Mouse (Mus musculus) adrenal gland, postnatal 14 days (tissue): ENCODE results near the gene Eps8l3. TPM values are rescaled to one million over a fixed set of nuclear protein-coding genes. Genes with fewer than 3 reads are reported as not detected.
A peak's percentile ranks its signal among the peaks of the same experiment; 100 is the strongest.
"Not testable (repeated sequence)": the region's sequence is repeated elsewhere in the genome, so short reads cannot be mapped to it uniquely, and the experiment has no call there.

Experiments used
- DNase-seq: peaks from one replicate; pipeline ENCODE4 v3.0.0; 2021; ENCODE audit warnings: mixed read lengths
- total RNA-seq: library from RNA; stranded (reverse); gene quantifications from 2 replicates; pipeline ENCODE4 v1.2.3, GENCODE M21; 2021

Eps8l3 gene
- total RNA-seq, 1 experiment from 2014 or later: not detected

DNA sequence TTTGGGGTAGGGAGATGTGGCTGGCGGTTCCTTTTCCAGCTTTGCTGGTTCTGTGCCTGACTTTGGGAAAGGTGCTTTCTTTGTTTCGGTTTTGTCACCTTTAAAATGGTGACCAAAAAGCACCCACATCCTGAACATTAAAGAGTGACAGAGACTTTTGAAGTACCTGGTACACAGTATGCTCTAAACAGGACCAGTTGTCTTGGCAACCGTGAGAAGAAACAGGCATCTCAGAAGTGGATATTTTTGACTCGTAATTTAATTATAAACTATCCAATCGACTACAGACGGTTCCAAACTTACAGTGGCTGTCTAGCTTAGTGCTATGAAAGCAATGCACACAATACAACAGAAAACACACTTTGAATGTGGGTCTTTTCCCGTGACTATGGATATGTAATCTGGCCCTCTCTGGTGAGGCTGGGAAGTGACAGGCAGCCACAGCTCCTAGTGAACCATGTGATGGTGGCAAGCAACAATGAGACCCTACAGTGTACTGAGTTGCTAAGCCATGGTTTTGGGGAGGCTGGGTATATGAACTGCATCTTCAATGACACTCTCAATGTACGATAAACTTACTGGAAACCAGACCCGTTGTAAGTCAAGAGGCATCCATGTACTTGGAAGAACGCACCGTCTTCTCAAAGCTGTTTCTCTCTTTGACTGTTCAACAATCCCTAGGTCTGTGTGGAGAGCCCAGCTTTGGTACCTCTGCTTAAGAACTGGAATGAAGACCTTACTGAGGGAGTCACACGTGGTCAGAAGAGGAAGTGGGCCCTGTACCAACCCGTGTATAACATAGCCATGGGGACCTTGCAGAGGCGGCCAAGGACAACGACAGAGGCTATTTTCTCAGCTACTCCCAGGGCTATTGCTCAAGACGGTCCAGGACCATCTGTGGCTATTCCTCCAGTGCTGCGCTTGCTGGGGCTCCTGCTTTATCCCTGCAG, 23.5 kb upstream of the Eps8l3 start:
- DNase-seq: no peak

DNA sequence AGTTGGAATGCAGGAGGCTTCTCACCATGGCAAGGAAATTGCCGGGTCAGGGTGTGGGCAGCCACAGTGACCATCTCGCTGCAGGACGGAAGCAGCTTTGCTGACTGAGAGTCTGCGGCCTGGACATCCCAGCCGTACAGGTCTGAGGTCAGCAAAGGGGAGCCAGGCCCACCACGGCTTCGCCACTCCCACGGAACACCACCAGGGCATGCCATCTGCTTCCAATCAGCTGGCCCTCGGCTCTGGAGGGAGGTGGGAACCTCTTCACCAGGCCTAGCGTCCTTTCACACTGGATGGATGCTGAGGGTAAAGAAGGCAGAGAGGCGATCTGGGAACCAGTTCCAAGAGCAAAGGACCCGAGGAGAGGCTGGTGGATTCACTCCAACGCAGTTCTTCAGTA, 21.7 kb upstream of the Eps8l3 start:
- no peak for DNase-seq

DNA sequence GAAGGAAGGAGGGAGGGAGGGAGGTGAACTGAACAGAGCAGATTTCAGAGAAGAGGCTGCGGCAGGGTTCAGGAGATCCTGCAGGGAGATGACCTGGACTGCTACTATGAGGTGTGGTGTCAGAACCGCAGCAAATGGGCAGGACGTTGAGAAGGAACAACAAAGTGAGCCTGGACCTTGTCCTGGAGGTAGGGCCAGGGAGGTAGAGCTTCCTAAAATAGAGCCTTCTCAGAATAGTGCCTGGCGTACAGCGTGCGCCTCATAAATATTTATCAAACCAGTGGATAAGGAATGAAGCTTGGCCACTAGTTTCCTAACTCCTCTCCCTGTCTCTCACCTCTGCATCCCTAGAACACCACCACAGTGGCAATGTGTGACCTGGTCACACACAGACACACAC, 19.4 kb upstream of the Eps8l3 start:
- DNase-seq: no peak

DNA sequence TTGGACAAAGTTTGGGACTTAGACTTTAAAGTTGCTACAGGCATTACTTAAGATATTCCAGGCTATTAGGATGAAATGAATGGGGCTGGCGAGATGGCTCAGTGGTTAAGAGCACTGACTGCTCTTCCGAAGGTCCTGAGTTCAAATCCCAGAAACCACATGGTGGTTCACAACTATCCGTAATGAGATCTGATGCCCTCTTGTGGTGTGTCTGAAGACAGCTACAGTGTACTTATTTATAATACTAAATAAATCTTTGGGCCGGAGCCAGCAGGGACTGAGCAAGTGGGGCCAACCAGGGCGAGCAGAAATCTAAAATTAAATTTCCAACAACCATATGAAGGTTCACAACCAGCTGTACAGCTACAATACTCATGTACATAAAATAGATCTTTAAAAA, 15.5 kb upstream of the Eps8l3 start:
- DNase-seq: not testable (repeated sequence)

DNA sequence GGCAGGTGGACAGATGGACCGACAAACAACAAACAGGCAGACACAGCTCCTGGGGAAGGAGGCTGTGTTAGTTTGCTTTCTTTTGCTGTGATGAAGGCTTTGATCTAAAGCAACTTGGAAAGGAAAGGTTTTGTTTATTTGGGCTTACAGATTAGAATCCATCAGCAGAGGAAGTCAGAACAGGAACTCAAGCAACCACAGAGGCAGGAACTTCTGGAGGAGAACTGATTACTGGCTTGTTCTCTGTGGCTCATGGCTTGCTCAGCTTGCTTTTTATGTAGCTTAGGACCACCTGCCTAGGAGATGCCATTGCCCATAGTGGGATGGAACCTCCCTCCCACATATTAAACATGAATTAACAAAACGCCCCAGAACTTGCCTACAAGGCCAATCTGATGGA, 14.6 kb upstream of the Eps8l3 start:
- DNase-seq: no peak

DNA sequence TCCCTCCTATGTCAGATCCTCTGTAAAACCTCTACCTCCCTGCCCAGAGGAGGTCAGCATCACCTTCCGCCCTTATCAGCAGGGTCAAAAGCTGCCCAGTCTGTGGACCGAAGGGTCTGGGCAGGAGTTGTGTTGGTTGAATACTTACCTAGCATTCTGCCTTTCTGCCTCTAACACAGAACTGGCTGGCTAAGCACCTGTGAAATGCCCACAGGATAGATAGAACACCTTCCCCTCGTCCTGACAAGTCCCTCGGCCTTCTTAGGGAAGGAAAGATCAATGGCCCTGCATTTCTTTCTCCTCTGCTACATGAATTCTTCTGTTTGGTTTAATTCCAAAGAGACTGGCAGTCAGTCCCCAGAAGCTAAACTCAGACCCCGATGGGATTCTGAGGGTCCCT, 13.6 kb upstream of the Eps8l3 start:
- no peak for DNase-seq

DNA sequence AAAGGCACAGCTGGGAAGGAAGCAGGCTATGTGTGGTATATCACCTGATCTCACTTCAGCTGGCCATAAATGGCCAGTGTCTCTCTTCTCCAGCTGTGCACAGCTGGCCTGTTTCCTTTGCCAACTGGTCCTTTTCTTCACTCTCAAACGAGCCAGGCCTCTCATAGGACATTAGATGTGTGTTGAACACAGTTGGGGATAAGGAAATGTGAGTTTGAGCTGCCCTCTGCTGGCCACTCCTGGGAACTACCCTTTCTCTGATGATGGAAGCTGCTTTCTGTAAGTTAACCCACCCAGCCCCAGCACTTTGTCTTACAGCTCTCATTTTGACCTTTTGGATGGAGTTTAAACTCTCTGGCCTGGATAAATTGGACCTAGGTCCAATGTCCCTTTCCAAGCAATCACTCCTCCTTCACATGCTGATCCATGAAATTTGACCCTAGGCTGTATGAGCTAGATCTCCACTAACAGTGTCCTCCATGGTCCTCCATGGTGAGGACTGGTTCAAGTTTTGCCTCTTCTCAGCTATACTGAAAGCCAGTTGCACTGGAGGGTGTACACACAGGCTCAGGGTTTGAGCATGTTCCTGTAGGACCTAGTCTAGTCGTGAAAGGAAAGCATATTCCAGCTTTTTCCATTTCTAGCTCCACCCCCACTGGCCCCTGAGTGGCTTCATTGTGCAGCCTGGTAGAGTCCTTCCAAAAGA, 13.0 kb upstream of the Eps8l3 start:
- peak; percentile 89 for DNase-seq

DNA sequence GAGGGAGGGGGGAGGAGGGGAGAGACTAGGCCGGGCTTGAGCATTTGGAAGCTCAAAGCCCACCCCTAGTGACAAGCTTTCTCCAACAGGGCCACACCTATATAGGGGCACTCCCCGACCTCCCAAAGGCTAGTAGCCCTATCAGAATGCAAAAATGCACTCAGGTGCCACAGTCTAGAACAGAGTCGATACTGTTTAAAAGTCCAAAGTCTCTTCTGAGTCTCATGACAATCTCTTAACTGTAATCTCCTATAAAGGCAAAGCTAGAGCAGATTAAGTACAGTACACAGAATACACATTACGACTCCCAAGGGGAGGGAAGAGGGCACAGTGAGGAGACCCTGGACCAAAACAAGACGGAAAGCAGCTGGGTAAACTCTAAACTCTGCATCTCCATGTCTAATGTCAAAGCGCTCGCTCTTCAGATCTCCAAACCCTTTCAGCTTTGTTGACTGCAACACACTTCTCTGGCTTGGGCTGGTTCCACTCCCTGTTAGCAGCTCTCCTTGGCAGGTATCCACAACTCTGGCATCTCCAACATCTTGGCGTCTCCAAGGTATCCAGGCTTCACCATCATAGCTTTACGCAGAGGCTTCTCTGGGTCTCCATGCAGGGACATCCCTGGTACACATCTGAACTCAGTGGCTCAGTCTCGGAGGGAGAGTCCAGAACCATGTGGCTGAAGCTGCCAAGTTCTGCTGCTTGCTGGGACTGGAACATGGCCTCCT, 11.5 kb upstream of the Eps8l3 start:
- no peak for DNase-seq

DNA sequence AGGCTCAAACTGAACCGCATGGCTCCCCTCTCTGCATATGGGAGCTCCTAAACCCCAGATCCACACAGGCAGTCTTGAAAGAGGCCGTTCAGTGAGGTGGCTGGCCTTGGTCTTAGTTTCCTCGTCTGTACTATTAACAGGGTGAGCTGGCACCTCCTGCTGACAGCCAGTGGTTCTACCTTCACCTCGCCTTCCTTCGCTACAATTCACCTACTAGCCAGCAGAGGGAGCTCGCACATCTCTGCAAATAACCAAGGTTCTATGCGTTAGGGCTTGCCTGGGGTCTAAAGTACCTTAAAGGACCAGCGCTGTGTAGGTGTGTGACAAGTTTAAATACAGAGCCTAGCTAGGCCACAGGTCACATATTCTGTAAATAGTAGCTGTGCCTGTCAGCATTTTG, 9.9 kb upstream of the Eps8l3 start:
- DNase-seq: peak; percentile 89

DNA sequence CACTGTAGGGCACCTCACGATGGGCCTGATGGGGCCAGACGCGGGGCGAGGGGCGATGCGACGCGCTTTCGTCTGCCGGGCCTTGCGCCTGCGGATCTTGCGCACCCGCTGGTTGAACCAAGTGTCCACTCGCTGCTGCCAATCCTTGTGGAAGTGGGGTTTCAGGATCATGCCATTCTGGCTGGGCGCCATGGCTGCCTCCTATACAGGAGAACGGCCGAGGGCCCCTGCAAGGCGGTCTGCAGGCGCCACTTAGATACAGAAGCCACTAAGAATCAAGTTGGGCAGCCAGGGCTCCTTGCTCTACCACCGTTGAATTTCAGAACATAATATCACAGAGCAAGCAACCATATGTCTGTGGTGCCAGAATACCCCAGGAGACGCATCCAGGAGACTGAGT, 8.6 kb upstream of the Eps8l3 start:
- no peak for DNase-seq

DNA sequence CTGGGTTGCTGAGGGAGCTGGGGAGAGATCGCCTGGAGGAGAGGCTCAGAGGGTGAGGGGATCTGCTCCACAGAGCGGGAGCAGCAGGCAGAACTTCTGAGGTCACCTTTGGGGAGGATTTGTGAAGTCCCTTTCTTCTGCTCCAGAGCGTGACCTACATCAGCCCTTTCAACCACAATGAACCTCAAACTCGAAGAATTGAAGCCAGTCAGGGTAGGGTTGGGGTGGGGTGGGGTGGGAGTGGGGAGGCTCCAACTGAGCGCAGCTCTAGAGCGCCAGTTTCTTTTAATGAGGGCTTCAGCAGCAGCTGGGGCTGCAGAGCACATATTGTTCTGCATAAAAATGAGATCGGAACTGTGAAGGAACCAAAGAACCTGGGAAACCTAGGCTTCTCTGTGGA, 7.9 kb upstream of the Eps8l3 start:
- DNase-seq: no peak

DNA sequence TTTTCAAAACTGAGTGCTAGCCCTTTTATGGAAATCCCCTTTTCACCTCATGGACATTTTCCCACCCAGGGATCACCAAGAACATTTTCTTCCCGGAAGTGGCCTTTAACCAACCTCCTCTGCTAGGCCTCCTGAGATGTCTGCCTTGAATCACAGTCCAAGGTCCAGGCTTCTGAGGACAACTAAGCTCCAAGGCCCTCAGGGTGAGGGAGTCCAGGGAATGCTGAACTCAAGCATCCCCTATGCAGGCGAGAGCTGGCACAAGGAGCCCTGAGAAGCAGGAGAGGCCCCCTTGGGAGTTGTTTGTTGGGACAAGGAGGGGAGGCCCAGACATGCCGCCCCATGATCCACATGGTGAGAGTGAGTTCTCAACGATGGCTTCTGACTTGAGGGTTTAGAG, 7.1 kb upstream of the Eps8l3 start:
- no peak for DNase-seq

DNA sequence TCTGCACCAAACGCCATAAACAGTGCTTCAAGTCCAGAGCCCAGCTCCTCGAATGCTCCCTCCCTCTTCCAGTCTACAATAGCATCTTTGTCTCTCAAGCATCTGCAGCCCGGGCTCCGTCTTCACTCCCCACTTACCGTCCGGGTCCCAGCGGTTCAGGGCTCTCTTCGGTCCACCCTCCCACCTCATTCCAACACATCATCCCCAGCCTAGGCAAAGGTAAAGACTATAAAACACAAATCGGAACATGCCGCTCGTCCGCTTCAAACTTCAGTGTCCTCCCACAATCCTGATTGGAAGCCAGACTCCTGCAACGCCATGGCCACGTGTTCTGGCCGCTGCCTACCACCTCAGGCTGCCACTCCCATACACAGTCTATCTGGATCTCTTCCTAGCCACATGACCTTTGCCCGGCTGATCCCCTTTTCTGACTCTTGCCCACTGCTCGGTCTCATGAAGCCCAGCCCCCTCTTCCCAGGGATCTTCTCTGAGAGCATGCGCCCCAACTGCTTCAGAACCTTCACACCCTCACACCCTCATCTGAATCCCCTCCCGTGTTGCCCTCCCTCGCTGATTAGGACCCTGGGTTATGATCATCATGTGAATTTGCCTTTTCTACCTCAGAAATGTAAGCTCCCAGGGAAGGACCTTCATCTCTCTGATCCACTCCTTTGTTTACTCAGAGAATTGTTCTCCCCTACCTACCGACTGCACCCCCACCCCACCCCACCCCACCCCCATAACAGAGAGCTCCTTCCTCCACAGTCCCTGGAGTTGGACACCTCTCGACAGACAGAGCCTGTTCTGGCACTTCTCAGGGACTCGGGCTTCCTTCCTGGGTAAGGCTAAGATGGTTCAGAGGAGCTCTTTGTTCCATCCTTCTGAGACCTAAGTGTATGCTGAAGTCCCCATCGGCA, 3.4 kb upstream of the Eps8l3 start:
- no peak for DNase-seq

DNA sequence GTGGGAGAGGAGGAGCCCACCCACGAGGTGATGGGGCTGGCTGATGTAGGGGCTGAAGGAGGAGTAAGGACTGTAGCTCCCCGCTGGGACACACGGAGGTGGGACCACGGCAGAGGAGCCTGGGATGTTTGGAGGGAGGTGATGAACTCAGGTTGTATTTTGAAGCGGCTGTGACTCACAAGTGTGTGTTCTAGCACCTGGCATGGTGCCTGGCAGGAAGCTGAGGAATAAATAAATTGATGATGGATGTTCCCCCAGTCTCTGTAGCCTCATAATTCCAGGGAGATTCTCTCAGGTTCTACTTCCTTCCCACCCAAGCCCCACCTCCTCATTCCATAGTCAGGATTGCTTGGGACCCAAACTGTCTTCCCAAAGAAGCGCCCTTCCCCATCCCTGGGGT, 1.8 kb upstream of the Eps8l3 start:
- peak; percentile 24 for DNase-seq

DNA sequence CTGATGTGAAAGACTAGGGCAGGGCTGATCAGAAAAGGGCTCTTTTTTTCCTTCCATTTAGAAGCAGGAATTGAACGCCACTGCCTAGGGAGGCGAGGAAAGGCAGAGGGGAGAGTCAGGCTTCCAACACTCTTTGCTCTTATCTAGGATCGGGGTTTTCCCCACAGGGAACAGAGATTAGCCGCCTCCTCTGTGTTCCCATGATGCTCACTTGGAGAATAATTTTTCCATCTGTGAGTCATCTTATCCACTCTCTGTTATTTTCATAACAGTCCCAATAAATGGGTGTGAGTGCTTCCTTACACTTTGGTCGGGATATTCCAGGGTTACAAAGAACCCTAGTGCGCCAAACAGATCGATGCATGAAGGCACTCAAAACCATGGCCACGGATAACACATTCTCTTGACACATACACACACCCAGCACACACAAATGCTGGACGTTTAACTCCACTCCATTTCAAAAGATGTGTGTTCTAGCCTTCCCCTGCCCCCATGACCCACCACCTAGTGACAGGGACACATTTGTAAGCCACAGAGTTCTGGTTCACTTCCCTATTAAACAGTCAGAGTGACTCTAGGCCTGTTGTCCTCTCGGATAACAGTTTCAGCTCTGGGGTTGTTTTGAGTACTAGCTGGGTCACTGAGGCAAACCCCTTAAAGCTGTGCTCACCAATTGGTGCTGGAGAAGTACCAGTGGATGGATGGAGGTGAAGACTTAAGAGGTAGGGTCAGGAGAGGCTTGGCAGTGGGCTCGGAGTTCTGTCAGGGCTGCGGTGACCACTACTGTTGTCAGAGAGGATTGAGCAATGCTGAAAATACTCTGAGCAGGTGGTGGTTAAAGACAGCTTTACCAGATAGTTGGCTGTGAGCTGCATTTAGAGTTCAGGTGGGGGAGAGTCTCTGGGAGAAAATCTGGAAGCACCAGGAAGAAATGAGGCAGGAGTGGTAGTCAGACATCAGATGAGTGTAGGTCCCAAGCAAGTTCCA, 1.0 kb downstream of the Eps8l3 start:
- DNase-seq: no peak

DNA sequence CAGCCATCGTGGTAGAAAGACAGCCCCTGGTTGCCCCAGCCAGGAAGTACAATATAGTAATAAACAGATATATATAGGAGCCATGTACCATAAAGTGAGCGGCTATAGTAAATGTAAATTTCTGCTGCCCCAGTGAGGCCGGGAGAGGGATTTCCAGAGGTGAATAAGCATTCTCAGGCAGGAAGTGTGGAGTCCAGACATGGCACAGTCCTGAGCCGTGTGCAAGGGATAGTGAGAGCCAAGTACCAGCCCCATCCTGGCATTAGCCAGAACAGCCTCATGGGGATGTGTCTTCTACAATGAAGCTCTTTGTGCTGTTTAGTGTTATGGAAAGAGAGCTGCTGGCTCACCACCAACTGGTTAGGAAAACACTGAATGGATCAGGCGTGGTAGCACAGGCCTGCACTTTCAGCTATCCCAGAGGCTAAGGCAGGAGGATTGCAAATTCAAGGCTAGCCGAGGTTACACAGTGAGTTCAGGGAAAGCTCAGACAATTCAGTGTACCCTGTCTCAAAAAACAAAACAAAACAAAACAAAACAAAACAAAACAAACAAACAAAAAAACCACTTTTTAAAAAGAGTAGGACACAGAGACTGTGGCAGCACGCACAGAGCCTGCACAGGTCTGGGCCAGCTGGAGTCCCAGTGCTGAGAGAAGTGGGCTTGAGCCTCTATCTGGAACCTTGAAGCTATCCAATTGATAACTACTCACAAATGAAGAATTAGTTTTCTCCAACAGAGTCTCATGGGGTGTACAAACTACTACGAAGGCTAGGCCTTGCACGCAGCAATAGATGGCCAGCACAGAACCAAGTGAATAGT, 10.9 kb downstream of the Eps8l3 start:
- DNase-seq: peak; percentile 27

DNA sequence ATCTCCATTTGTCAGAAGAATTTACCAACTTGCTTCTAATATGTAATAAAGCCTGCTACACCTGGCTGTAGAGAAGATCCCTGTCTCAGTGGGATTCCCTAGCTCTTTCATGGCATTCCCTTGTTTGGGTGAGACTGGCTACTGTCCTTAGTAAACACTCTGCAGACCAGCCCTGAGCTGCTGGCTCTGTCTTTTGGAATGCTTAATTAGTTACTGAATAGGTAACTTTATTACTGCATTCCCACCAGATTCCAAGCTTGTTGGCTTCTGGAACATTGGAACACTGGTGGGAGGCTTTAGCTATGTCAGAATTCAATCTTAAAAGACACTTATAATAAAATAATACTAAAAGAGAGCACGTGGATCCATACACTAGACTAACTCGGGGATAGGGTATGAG, 12.2 kb downstream of the Eps8l3 start:
- not testable (repeated sequence) for DNase-seq

DNA sequence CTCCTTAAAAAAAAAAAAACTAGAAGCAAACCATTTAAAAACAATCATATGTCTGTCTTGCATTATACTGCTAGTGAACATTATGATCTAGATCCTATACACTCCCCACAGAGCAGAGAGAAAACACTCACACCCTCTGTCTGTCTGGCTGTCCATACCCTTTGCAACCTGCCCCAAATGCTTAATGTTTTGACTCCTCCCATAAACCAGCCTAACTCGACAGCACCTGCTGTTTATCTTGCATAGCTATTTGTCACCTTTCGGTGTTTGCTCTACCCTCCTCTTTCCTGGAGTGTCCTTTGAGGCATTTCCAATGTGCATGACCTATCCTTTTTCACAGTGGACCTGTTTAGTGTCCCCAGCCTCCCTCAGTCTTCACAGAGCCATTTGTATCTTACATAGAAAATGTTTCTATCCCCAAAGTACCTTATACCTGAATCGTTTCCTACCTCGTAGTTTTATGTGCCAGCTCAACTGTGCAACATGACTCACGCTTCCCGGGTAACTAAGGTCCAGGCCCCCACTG, 18.2 kb downstream of the Eps8l3 start:
- DNase-seq: no peak
